ENCODE assay signal across 7 mouse cellular contexts in the genomic region with DNA sequence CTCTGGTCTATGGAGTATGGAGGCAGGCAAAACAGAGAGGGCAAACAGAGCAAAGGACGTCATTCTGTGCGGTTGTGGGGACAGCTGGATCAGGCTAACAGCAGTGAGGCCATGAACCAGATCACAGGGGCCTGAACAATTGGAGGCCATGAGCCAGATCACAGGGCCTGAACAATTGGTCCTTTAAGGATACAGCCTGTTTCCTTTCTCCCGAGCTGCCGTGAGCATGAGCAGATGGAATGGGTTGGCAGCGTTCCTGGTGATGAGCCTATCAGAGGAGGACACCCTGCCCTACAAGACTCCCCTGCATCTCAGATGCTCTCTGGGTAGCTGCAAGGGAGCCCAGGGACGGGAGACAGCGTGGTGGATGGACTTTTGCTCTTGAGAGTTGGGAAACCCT. TPM values are rescaled to one million over a fixed set of nuclear protein-coding genes. Genes with fewer than 3 reads are reported as not detected.
DNase-seq lines count a peak whose midpoint lies in the region; ATAC-seq and TF ChIP-seq lines count a peak whose summit lies in the region.

No protein-coding gene starts in this region.

- no peaks in the 10 kb centered on the region for H3K9me3 ChIP-seq in liver, postnatal 0 days (ENCODE audit: low read length)

- WGBS in liver, postnatal 0 days (ENCODE audit: insufficient replicate concordance) = 65% methylated on average over 7 of the region's 7 CpGs
- WGBS in small intestine, adult 2 months = 51% methylated on average over 7 of the region's 7 CpGs

- no peak for TF ChIP-seq POLR2A in small intestine, adult 2 months (IDR thresholded peaks at IDR 0.05; ENCODE audit: low read depth, low read length)

- H3K9ac ChIP-seq in liver, postnatal 0 days (replicated peaks) = peak overlapping the region; percentile 57

- peak overlapping the region; percentile 74 for H3K4me2 ChIP-seq in liver, postnatal 0 days (ENCODE audit: low read depth, low read length)

- peaks cover 6% of the 10 kb centered on the region for H3K4me1 ChIP-seq in brown adipose tissue, adult 24 weeks (ENCODE audit: control insufficient read depth, insufficient read depth, insufficient read length, low read length)
- peaks cover 17% of the 10 kb centered on the region; the same call in 1 of the 2 replicates for H3K4me1 ChIP-seq in liver, postnatal 0 days (ENCODE audit: insufficient read depth)
- H3K4me1 ChIP-seq in small intestine, adult 2 months (ENCODE audit: control insufficient read depth, insufficient read depth, insufficient read length, low read length) = peaks cover 17% of the 10 kb centered on the region

- H3K27ac ChIP-seq in brown adipose tissue, adult 24 weeks (replicated peaks; ENCODE audit: low read depth, low read length) = peak overlapping the region; percentile 96
- 0 out of 2 replicates have a peak overlapping the region, but pooled peaks have one; percentile 66 for H3K27ac ChIP-seq in liver, postnatal 0 days (ENCODE audit: low read depth)
- peak overlapping the region; percentile 80 for H3K27ac ChIP-seq in small intestine, adult 2 months (ENCODE audit: insufficient read depth, low read depth, low read length)

- no peak for ATAC-seq in liver, postnatal 0 days
- ATAC-seq in CD4-positive, CD25-positive, alpha-beta regulatory T cell, adult 4 months = no peak

- no peaks in the 10 kb centered on the region for H3K27me3 ChIP-seq in liver, postnatal 0 days (ENCODE audit: insufficient read depth, low read length)
- H3K27me3 ChIP-seq in small intestine, adult 2 months (ENCODE audit: control insufficient read depth, insufficient read depth, low read length) = no peaks in the 10 kb centered on the region

- H3K4me3 ChIP-seq in brown adipose tissue, adult 24 weeks (ENCODE audit: insufficient read depth, low read depth, low read length) = peak overlapping the region; percentile 76
- peak overlapping the region; percentile 56 for H3K4me3 ChIP-seq in liver, postnatal 0 days (ENCODE audit: low read depth, low read length)
- peak overlapping the region; percentile 63 for H3K4me3 ChIP-seq in small intestine, adult 2 months (ENCODE audit: low read depth, low read length)

- no peak for TF ChIP-seq CTCF in liver, postnatal 0 days (IDR thresholded peaks at IDR 0.05; ENCODE audit: low read depth)
- no peak for TF ChIP-seq CTCF in small intestine, adult 2 months (IDR thresholded peaks at IDR 0.05; ENCODE audit: extremely low read depth, insufficient read length, insufficient replicate concordance, low read depth, low read length)

- no peak for TF ChIP-seq EP300 in liver, postnatal 0 days (IDR thresholded peaks at IDR 0.05; ENCODE audit: low read depth)

- DNase-seq in adrenal gland, adult 18-20 months (ENCODE audit: low spot score in 2 of 2) = peak; percentile 8 to 25
- peak; percentile 98 for DNase-seq in heart, adult 11 months
- peak; percentile 61 for DNase-seq in kidney, postnatal 10 days
- no peak for DNase-seq in liver, postnatal 0 days

- peaks cover 3% of the 10 kb centered on the region; the same call in 1 of the 2 replicates for H3K36me3 ChIP-seq in liver, postnatal 0 days (replicated peaks; ENCODE audit: insufficient read depth, low read length)
- peaks cover 23% of the 10 kb centered on the region; the same call in 1 of the 2 replicates for H3K36me3 ChIP-seq in small intestine, adult 2 months (ENCODE audit: control insufficient read depth, insufficient read depth, low read length)

RNA-seq across cellular contexts. Expression of a gene that starts 0.8 kb away (rescaled TPM):
- 10 to 100 TPM; 16.7 to 19.0 TPM for total RNA-seq in adrenal gland, adult 18-20 months (2021)
- polyA plus RNA-seq in brown adipose tissue, adult 24 weeks (2012; ENCODE audit: insufficient read depth, insufficient read length, missing spikeins) = 12.7 and 17.7 TPM in 2 replicates
- polyA plus RNA-seq in liver, postnatal 0 days (2015; fragmentation: Nextera tagmentation; extraction: Ambion mirVana) = 11.7 and 13.1 TPM in 2 replicates
- polyA plus RNA-seq in small intestine, adult 2 months (2012; rRNA removed) = 7.6 and 28.3 TPM in 2 replicates
- 100 to 1,000 TPM in 1 of 2 experiments, 10 to 100 TPM in 1; 97.3 to 116 TPM for polyA plus RNA-seq in CD4-positive, CD25-positive, alpha-beta regulatory T cell, adult 4 months (2017; shearing (Covaris generic))

RNA-seq across cellular contexts. Expression of a gene that starts 12.0 kb away (rescaled TPM):
- total RNA-seq in adrenal gland, adult 18-20 months (2021) = not detected
- polyA plus RNA-seq in brown adipose tissue, adult 24 weeks (2012; ENCODE audit: insufficient read depth, insufficient read length, missing spikeins) = not detected in 2 replicates
- not detected in 2 replicates for polyA plus RNA-seq in liver, postnatal 0 days (2015; fragmentation: Nextera tagmentation; extraction: Ambion mirVana)
- not detected in 2 replicates for polyA plus RNA-seq in small intestine, adult 2 months (2012; rRNA removed)
- polyA plus RNA-seq in CD4-positive, CD25-positive, alpha-beta regulatory T cell, adult 4 months (2017; shearing (Covaris generic)) = under 1 TPM in 1 of 2 experiments, not detected in 1; 0.96 TPM

RNA-seq across cellular contexts. Expression of a gene that starts 35.2 kb away (rescaled TPM):
- total RNA-seq in adrenal gland, adult 18-20 months (2021) = not detected
- not detected in 2 replicates for polyA plus RNA-seq in brown adipose tissue, adult 24 weeks (2012; ENCODE audit: insufficient read depth, insufficient read length, missing spikeins)
- not detected in 2 replicates for polyA plus RNA-seq in liver, postnatal 0 days (2015; fragmentation: Nextera tagmentation; extraction: Ambion mirVana)
- not detected in 2 replicates for polyA plus RNA-seq in small intestine, adult 2 months (2012; rRNA removed)
- not detected for polyA plus RNA-seq in CD4-positive, CD25-positive, alpha-beta regulatory T cell, adult 4 months (2017; shearing (Covaris generic))
